Mouse (Mus musculus) kidney, embryonic 16.5 days (tissue): ENCODE data around the gene Prr12. TPM values are rescaled to one million over a fixed set of nuclear protein-coding genes. Genes with fewer than 3 reads are reported as not detected.

Experiments used
- ATAC-seq: fragments of 200-750 bp; cut with Nextera tagmentation; 2 replicates; pipeline ENCODE4 v1.8.0; 2017; ENCODE audit warnings: moderate TSS enrichment; ENCODE audit not compliant: low FRiP score, low TSS enrichment
- H3K27ac ChIP-seq: fragments of 300-500 bp; sonication (generic); 2 replicates; pipeline ENCODE4 v1.5.1; 2014; ENCODE audit warnings: low read length
- H3K27me3 ChIP-seq: fragments of 300-500 bp; sonication (generic); 2 replicates; pipeline ENCODE4 v1.6.1; 2014; ENCODE audit warnings: low read length, control low read depth, mixed read lengths; ENCODE audit not compliant: insufficient read depth
- H3K36me3 ChIP-seq: fragments of 300-500 bp; sonication (generic); 2 replicates; pipeline ENCODE4 v1.6.1; 2014; ENCODE audit warnings: low read length, control low read depth, mixed read lengths; ENCODE audit not compliant: insufficient read depth
- H3K4me1 ChIP-seq: fragments of 300-500 bp; sonication (generic); 2 replicates; pipeline ENCODE4 v1.6.1; 2014; ENCODE audit warnings: low read length, control low read depth, mixed read lengths; ENCODE audit not compliant: insufficient read depth
- H3K4me2 ChIP-seq: fragments of 300-500 bp; sonication (generic); replicated peaks from 2 replicates; pipeline ENCODE4 v1.6.1; 2014; ENCODE audit warnings: low read depth, low read length
- H3K4me3 ChIP-seq: fragments of 300-500 bp; sonication (generic); 2 replicates; pipeline ENCODE4 v1.5.1; 2014; ENCODE audit warnings: mild to moderate bottlenecking, low read length
- H3K9ac ChIP-seq: fragments of 300-500 bp; sonication (generic); replicated peaks from 2 replicates; pipeline ENCODE4 v1.6.1; 2014; ENCODE audit warnings: low read length
- H3K9me3 ChIP-seq: fragments of 300-500 bp; sonication (generic); 2 replicates; pipeline ENCODE4 v1.6.1; 2016; ENCODE audit warnings: low read length, control low read depth
- WGBS: fragments of 180-500 bp; shearing (Covaris S2); extraction: QIAGEN DNeasy Blood & Tissue Kit; methylation state at CpG from one replicate; pipeline ENCODE4 v1.1.7; 2014; 5-methylcytosine and 5-hydroxymethylcytosine counted together
- polyA plus RNA-seq: library from polyadenylated mRNA; unstranded; fragments of >200 nt; fragmentation: Nextera tagmentation; extraction: Ambion mirVana; gene quantifications from 2 replicates; pipeline ENCODE4 v1.2.1, GENCODE M21; 2015

The Prr12 gene
- polyA plus RNA-seq, 1 experiment from 2014 or later = 12.9 TPM

DNA sequence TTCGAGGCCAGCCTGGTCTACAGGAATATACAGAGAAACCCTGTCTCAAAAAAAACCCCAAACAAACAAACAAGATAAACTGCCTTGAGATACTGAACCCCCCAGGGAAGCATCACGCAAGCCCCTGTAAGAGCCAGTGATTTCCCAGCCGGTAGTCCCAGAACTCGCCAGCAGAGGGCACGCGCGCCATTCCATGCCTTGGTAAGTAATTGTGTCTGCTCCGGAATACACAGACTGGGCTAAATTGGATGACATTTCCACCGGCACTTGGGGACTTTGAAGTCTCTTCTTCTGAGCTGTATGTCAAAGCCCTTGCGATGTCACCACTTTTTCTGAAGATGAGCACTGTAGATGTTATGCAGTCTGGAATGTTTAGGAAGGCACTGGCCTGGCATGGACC lies 27.2 kb upstream of the Prr12 start:
- Histone ChIP-seq H3K36me3 (peaks cover 50% of the 10 kb centered on the region), H3K4me1 (peaks cover 15% of the 10 kb centered on the region), H3K27ac (no peak overlapping the region), H3K9me3 (no peaks in the 10 kb centered on the region), H3K4me3 (no peak overlapping the region), H3K9ac (no peak overlapping the region), H3K4me2 (no peak overlapping the region), H3K27me3 (no peaks in the 10 kb centered on the region)
- whole genome bisulfite sequencing = 2% methylated on average over 10 of the region's 10 CpGs
- ATAC-seq = peak; percentile 24

DNA sequence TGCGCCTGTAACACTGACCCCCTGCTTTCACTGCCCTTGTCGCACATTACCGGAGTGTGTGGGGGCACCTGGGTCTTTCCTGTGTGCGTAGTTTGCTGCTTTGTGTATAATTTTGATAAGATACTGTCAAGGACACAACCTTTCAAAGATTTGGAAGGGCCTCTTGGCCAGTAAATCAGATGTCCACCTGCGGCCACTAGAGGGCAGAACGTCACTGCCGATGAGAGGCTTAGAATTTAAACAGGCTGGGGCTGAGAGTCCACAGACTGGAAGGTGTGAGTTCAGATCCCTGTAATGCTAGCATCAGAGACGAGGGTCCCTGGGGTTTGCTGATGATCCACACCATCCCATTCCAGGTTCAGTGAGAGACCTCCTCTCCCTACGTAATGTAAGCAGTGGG lies 25.8 kb upstream of the Prr12 start:
- no peaks in the 10 kb centered on the region for H3K27me3 ChIP-seq
- 38% methylated on average over 9 of the region's 9 CpGs for WGBS
- H3K4me3 ChIP-seq = no peak overlapping the region
- peaks cover 52% of the 10 kb centered on the region for H3K36me3 ChIP-seq
- peaks cover 15% of the 10 kb centered on the region for H3K4me1 ChIP-seq
- no peaks in the 10 kb centered on the region for H3K9me3 ChIP-seq
- ATAC-seq = no peak
- H3K4me2 ChIP-seq = no peak overlapping the region
- no peak overlapping the region for H3K9ac ChIP-seq
- H3K27ac ChIP-seq = no peak overlapping the region

DNA sequence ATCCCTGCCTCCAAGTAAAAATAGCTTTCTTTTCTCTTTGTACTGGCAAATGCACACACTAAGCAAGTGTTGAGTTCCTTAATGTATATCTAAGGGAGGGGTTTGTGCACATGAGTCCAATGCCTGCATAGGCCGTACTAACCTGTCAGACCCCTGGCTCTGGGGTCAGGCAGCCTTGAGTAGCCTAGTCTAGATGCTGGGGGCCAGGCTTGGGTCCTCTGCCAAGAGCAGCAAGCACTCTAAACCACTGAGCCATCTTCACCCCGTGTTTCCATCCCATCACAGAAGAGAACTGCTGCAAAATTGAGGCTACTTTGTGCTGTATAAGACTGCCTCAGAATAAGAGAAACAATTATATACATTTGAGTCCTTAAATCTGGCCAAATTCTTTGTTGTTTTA lies 25.1 kb upstream of the Prr12 start:
- WGBS = 87% methylated on average over 2 of the region's 2 CpGs
- Histone ChIP-seq H3K36me3 (peaks cover 47% of the 10 kb centered on the region), H3K4me1 (peaks cover 13% of the 10 kb centered on the region), H3K4me3 (no peak overlapping the region), H3K27ac (no peak overlapping the region), H3K9me3 (no peaks in the 10 kb centered on the region), H3K9ac (no peak overlapping the region), H3K27me3 (no peaks in the 10 kb centered on the region), H3K4me2 (no peak overlapping the region)
- ATAC-seq = no peak

DNA sequence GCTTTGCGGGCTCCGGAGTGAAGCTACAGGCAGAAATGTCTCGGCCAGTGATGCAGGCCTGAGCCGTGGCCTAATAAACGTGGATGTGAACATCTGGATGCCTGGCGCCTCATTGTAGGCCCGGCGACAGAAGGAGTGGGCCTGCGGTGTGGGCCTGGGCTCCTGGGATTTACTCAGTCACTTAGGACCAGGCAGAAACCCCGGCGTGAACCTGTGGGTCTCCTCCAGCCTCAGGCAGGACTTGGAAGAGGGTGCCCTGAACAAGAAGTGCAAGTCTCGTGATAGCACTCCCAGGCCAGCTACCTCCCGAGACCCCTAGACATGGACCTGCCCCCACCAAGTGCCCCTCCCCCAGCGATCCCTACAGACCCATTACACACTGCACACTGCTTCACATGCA lies 24.6 kb upstream of the Prr12 start:
- ATAC-seq = no peak
- Histone ChIP-seq H3K4me3 (no peak overlapping the region), H3K36me3 (peaks cover 42% of the 10 kb centered on the region), H3K27ac (no peak overlapping the region), H3K9me3 (no peaks in the 10 kb centered on the region), H3K27me3 (no peaks in the 10 kb centered on the region), H3K4me2 (no peak overlapping the region), H3K9ac (no peak overlapping the region), H3K4me1 (peaks cover 8% of the 10 kb centered on the region)
- 87% methylated on average over 14 of the region's 14 CpGs for WGBS

DNA sequence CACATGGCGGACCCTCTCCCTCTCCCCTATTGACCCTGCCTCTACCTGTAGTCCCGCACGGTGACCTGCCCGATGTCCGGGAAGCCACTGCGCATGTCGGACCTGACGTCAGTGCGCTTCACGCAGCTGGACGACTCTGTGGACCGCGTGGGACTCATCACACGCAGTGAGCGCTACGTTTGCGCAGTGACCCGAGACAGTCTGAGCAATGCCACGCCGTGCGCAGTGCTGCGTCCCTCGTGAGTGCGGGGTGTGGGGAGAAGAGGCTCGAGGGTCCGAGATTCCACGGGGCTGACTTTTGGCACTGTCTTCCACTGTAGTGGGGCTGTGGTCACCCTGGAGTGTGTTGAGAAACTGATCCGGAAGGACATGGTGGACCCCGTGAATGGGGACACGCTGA lies 23.8 kb upstream of the Prr12 start:
- Histone ChIP-seq H3K36me3 (peaks cover 42% of the 10 kb centered on the region), H3K4me1 (peaks cover 8% of the 10 kb centered on the region; the same call in 1 of the 2 replicates), H3K27ac (no peak overlapping the region), H3K9ac (no peak overlapping the region), H3K4me3 (no peak overlapping the region), H3K27me3 (no peaks in the 10 kb centered on the region), H3K4me2 (no peak overlapping the region), H3K9me3 (no peaks in the 10 kb centered on the region)
- 89% methylated on average over 30 of the region's 30 CpGs for WGBS
- no peak for ATAC-seq

DNA sequence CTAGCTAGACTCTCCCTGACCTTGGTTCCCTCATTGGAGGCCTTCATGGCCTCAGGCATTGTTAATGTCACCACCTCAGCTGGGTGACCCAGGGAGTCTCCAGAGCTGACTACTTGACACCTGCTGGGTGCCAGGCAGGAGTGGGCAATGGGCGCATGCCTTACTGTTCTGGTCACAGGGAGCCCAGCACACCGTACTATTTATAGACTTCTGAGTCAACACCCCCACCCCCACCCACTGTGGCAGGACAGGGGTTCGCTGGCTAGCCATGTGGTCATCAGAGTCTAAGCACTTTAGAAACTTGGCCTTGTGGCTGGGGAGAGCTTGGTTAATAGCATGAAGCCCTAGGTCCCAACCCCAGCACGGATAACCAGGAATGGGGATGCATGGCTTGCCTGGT lies 22.7 kb upstream of the Prr12 start:
- Histone ChIP-seq H3K27ac (0 out of 2 replicates have a peak overlapping the region, but pooled peaks have one; percentile 10), H3K4me2 (no peak overlapping the region), H3K9me3 (no peaks in the 10 kb centered on the region), H3K4me3 (no peak overlapping the region), H3K36me3 (peaks cover 40% of the 10 kb centered on the region), H3K4me1 (peaks cover 8% of the 10 kb centered on the region; the same call in 1 of the 2 replicates), H3K9ac (no peak overlapping the region), H3K27me3 (no peaks in the 10 kb centered on the region)
- WGBS = 62% methylated on average over 4 of the region's 4 CpGs
- ATAC-seq = no peak

DNA sequence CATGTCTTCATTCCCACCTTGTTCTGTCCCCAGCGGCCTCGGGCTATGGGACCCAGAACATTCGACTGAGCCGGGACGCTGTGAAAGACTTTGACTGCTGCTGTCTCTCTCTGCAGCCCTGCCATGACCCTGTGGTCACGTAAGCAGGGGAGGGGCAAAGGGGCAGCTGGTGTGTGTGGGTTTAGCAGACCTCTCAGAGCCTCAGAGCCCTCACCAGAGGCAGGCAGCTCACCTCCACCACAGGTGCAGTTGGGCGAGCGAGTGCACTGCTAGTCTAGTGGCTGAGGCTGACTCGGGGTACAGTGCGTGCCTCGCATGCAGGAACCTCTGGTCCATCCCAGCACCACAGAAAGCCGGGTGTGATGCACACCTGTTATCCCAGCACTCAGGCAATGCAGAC lies 21.3 kb upstream of the Prr12 start:
- 87% methylated on average over 12 of the region's 12 CpGs for WGBS
- H3K4me2 ChIP-seq = no peak overlapping the region
- no peaks in the 10 kb centered on the region for H3K9me3 ChIP-seq
- no peaks in the 10 kb centered on the region for H3K27me3 ChIP-seq
- no peak for ATAC-seq
- no peak overlapping the region for H3K9ac ChIP-seq
- no peak overlapping the region for H3K27ac ChIP-seq
- no peak overlapping the region for H3K4me3 ChIP-seq
- peaks cover 40% of the 10 kb centered on the region for H3K36me3 ChIP-seq
- H3K4me1 ChIP-seq = peaks cover 8% of the 10 kb centered on the region; the same call in 1 of the 2 replicates

DNA sequence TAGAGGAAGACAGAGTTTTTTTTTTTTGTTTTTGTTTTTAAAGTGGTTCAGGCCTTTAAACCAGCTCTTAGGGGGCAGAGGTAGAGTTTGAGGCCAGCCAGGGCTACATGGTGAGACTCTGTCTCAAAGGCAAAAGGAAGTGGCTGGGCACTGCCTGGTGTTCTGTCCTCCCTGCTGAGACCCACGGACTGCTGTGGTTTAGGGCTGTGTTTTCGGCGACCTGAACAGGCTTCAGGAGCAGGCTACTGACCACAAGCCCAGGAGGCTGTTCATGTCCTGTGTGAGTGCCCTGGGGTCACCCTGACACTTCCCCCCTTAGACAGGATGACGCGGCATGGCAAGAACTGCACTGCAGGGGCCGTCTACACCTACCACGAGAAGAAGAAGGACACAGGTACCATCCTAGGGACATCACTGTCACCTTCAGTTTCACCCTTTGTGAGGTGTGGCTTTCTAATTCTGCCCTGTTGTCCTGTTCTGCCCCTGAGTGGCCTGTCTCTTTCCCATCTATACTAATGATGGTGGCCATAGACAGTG lies 20.6 kb upstream of the Prr12 start:
- Histone ChIP-seq H3K4me2 (no peak overlapping the region), H3K36me3 (peaks cover 40% of the 10 kb centered on the region), H3K4me1 (peaks cover 8% of the 10 kb centered on the region; the same call in 1 of the 2 replicates), H3K9ac (no peak overlapping the region), H3K4me3 (no peak overlapping the region), H3K9me3 (no peaks in the 10 kb centered on the region), H3K27me3 (no peaks in the 10 kb centered on the region), H3K27ac (no peak overlapping the region)
- no peak for ATAC-seq
- WGBS = 90% methylated on average over 7 of the region's 7 CpGs

DNA sequence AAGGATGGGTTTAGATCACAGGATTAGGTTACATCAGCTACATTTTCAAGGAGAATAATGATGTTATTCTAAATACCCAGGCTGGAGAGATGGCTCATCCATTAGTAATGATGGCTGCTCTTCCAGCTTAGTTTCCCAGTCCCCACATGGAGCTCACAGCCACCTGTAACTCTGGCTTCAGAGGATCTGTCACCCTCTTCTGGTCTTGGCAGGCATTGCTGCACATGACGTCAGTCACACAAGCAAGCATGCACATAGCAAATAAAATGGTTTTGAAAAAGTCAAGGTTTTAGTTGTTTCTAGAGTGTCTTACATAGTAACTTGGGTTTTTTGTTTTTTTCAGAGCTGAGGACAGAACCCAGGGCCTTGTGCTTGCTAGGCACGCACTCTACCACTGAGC lies 19.5 kb upstream of the Prr12 start:
- Histone ChIP-seq H3K4me2 (no peak overlapping the region), H3K27me3 (no peaks in the 10 kb centered on the region), H3K27ac (no peak overlapping the region), H3K4me1 (peaks cover 8% of the 10 kb centered on the region; the same call in 1 of the 2 replicates), H3K36me3 (peaks cover 36% of the 10 kb centered on the region), H3K4me3 (no peak overlapping the region), H3K9me3 (no peaks in the 10 kb centered on the region), H3K9ac (no peak overlapping the region)
- no peak for ATAC-seq
- WGBS = 89% methylated on average over 2 of the region's 2 CpGs

DNA sequence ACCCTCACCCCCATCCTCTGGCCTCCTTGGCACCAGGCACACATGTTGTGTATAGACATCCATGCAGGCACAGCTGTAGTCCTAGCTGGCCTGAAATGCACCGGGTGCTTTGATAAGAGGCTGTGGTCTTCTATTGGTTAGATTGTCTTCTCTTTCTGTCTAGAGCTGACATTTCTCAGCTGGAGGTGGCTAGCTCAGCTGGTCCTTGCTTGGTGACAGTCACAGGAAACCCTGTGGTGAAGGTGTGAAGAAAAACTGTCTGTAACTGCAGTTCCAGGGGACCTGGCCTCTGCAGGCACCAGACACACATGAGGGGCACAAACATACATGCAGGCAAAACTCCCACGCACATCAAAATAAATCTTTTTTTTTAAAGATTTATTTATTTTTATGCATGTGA lies 17.0 kb upstream of the Prr12 start:
- no peaks in the 10 kb centered on the region for H3K9me3 ChIP-seq
- H3K9ac ChIP-seq = no peak overlapping the region
- ATAC-seq = no peak
- H3K4me3 ChIP-seq = no peak overlapping the region
- no peaks in the 10 kb centered on the region for H3K27me3 ChIP-seq
- no peak overlapping the region for H3K4me2 ChIP-seq
- no peaks in the 10 kb centered on the region for H3K4me1 ChIP-seq
- H3K27ac ChIP-seq = no peak overlapping the region
- peaks cover 13% of the 10 kb centered on the region; the same call in 1 of the 2 replicates for H3K36me3 ChIP-seq
- WGBS = 82% methylated on average over 2 of the region's 2 CpGs
